ENCODE assay signal across 20 mouse cellular contexts in genomic region chr2:142267836-142268235, GRCm38 (mm10).
DNase-seq lines count a peak whose midpoint lies in the region; ATAC-seq and TF ChIP-seq lines count a peak whose summit lies in the region.
"Had no signal": no experiment of that assay in that cellular context is flagged by ENCODE, and none has a peak within 500 bp of the region (broad histone marks: within the 10 kb centered on the region; RNA-seq: fewer than 3 reads in every experiment).

No protein-coding gene starts in this region.

- no peak overlapping the region for H3K9ac ChIP-seq in heart, postnatal 0 days (replicated peaks; ENCODE audit: low read depth, low read length)
- no peak overlapping the region for H3K9ac ChIP-seq in lung, embryonic 15.5 days
- H3K9ac ChIP-seq: embryonic facial prominence, embryonic 15.5 days; forebrain, embryonic 15.5 days; heart, embryonic 15.5 days; hindbrain, embryonic 15.5 days had no signal

- DNase-seq in heart, postnatal 0 days (ENCODE audit: low spot score): peak; percentile 5
- no peak for DNase-seq in heart, postnatal 36 days
- no peak for DNase-seq in lung, postnatal 14 days
- peak; percentile 53 for DNase-seq in brain, embryonic 14.5 days (ENCODE audit: low read depth)
- DNase-seq in fibroblast of lung, adult 2 months (ENCODE audit: low read depth): peak; percentile 5
- no peak for DNase-seq in kidney, adult 11 months
- DNase-seq: adrenal gland, postnatal 10 days; cerebellum, adult 18-20 months; cerebellum, adult 9-11 months; cerebellum, postnatal 36 days; gastrocnemius, postnatal 10 days; heart, adult 2 months had no signal

- no peak overlapping the region for H3K4me2 ChIP-seq in heart, postnatal 0 days (ENCODE audit: low read depth, low read length)
- H3K4me2 ChIP-seq in lung, embryonic 15.5 days: no peak overlapping the region
- H3K4me2 ChIP-seq: embryonic facial prominence, embryonic 15.5 days; forebrain, embryonic 15.5 days; heart, embryonic 11.5 days; heart, embryonic 15.5 days; hindbrain, embryonic 15.5 days had no signal

- TF ChIP-seq POLR2A in brain, embryonic 14.5 days (IDR thresholded peaks at IDR 0.05; ENCODE audit: borderline replicate concordance, extremely low read depth, insufficient read depth, insufficient read length, poor library complexity, severe bottlenecking): no peak

- no peaks in the 10 kb centered on the region for H3K9me3 ChIP-seq in heart, postnatal 0 days (replicated peaks; ENCODE audit: control insufficient read depth, low read length)
- H3K9me3 ChIP-seq in lung, embryonic 15.5 days: no peaks in the 10 kb centered on the region
- H3K9me3 ChIP-seq: embryonic facial prominence, embryonic 15.5 days; forebrain, embryonic 15.5 days; heart, embryonic 15.5 days; hindbrain, embryonic 15.5 days had no signal

- H3K27ac ChIP-seq in heart, postnatal 0 days (ENCODE audit: low read depth): no peak overlapping the region
- H3K27ac ChIP-seq in lung, embryonic 15.5 days: no peak overlapping the region
- H3K27ac ChIP-seq: embryonic facial prominence, embryonic 15.5 days; forebrain, embryonic 15.5 days; heart, adult 2 months; heart, embryonic 15.5 days; hindbrain, embryonic 15.5 days had no signal

- H3K27me3 ChIP-seq in heart, postnatal 0 days (ENCODE audit: control insufficient read depth, insufficient read depth, low read length): no peaks in the 10 kb centered on the region
- no peaks in the 10 kb centered on the region for H3K27me3 ChIP-seq in lung, embryonic 15.5 days
- H3K27me3 ChIP-seq: embryonic facial prominence, embryonic 15.5 days; forebrain, embryonic 15.5 days; heart, embryonic 15.5 days; hindbrain, embryonic 15.5 days had no signal

- TF ChIP-seq CTCF in heart, postnatal 0 days (IDR thresholded peaks at IDR 0.05; ENCODE audit: low read depth): no peak
- TF ChIP-seq CTCF in brain, embryonic 14.5 days (IDR thresholded peaks at IDR 0.05; ENCODE audit: borderline replicate concordance, extremely low read depth, insufficient read depth, insufficient read length): no peak

- TF ChIP-seq EP300 in heart, postnatal 0 days (IDR thresholded peaks at IDR 0.05; ENCODE audit: low read depth): no peak

- ATAC-seq in heart, postnatal 0 days (ENCODE audit: insufficient read depth, low read depth): no peak
- ATAC-seq in lung, embryonic 15.5 days (ENCODE audit: borderline replicate concordance, extremely low read depth, low FRiP score, low TSS enrichment): peak; percentile 55; the same call in 1 of the 2 replicates
- ATAC-seq: forebrain, embryonic 15.5 days; intestine, embryonic 16.5 days had no signal

- no peaks in the 10 kb centered on the region for H3K4me1 ChIP-seq in heart, postnatal 0 days (ENCODE audit: control insufficient read depth, insufficient read depth)
- H3K4me1 ChIP-seq in lung, embryonic 15.5 days: no peaks in the 10 kb centered on the region
- H3K4me1 ChIP-seq: embryonic facial prominence, embryonic 15.5 days; heart, embryonic 15.5 days; hindbrain, embryonic 15.5 days had no signal

- 49% methylated on average over 2 of the region's 2 CpGs for WGBS in heart, postnatal 0 days
- WGBS in lung, embryonic 15.5 days: 42% methylated on average over 2 of the region's 2 CpGs

- intact Hi-C loops in heart, postnatal 36 days (cut with DNase I): no loop called here

- no peak overlapping the region for H3K4me3 ChIP-seq in heart, postnatal 0 days (ENCODE audit: low read depth, low read length)
- no peak overlapping the region for H3K4me3 ChIP-seq in lung, embryonic 15.5 days
- H3K4me3 ChIP-seq: embryonic facial prominence, embryonic 15.5 days; erythroblast, embryonic 14.5 days; forebrain, embryonic 15.5 days; heart, adult 2 months; heart, embryonic 15.5 days; hindbrain, embryonic 15.5 days had no signal

- H3K36me3 ChIP-seq in heart, postnatal 0 days (replicated peaks; ENCODE audit: control insufficient read depth, insufficient read depth, low read length): no peaks in the 10 kb centered on the region
- H3K36me3 ChIP-seq in lung, embryonic 15.5 days: no peaks in the 10 kb centered on the region
- H3K36me3 ChIP-seq: embryonic facial prominence, embryonic 15.5 days; forebrain, embryonic 15.5 days; heart, embryonic 15.5 days; hindbrain, embryonic 15.5 days had no signal

Comparison
In these comparisons a context has a peak if more than half of its experiments do, and no peak if none do; other contexts are left out.
1. DNase-seq: peak in heart, postnatal 0 days (single experiment), brain, embryonic 14.5 days (single experiment) and fibroblast of lung, adult 2 months (single experiment); none in heart, postnatal 36 days (0 of 2), lung, postnatal 14 days (single experiment) and kidney, adult 11 months (single experiment).